Mouse (Mus musculus) right cerebral cortex, postnatal 10 days (tissue): ENCODE measurements around the gene Fgf11.

ENCODE experiments used
- DNase-seq, 2 experiments: peaks; one replicate each; pipeline ENCODE4 v3.0.0; 2021; ENCODE audit warnings: low spot score in 2 of 2

Fgf11 gene

DNA sequence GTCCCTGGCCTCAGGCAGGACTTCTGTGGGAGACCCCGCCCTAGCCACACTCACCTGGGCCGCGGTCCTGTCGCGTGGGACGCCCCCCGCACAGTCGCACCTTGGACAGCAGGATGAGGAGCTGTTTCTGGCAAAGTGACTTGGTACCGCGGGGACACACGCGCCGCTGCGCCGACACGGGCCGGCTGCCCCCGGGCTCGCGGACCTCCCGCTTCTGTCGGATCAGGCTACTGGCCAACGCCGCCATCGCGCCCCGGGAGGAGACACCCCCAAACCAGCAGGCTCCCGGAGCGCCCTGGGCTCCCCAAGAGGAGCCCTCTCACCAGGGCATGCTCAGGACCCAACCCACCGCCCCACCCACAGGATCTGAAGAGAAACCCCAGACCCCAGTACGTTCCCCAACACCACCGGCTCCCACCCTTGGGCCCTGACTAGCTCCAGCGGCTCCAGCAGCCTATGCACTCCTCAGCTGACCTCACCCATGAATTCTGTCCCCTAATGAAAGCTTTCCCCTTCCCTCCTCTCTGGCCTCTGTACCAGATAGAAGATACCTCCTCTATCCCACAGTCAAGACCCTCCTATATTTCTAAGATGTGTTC lies at the start of gene Fgf11:
Gene Fgf11, minus strand, starts transcription at position 479 of the 599 bp plus-strand sequence.
- peak in 1 of 2 experiments; percentile 41 for DNase-seq

DNA sequence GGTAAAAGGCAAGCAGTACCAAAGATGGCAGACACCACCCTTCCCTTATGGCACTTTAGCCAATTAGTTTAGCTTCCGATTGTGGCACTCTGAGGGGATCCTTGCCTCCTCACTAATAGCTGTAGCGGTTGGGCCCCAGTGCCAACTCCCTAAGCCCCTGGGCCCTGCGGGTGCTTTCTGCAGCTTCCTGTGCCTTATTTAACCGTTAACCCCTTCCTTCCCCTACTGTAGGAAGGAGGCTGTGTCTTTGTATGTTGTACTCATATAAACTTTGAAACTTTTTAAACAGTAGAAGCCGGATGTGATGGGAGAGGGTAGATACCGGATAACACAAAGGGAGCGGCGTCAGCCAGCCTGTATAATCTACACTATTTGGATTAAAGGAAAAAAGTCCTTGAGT lies 49.1 kb upstream of the Fgf11 start:
- no peak for DNase-seq

- DNase-seq: no peak
These were observed 48.2 kb upstream of the Fgf11 start for GRCm38 (mm10) chr11:69849884-69850283.

GRCm38 (mm10) chr11:69849128-69849527 lies 47.5 kb upstream of the Fgf11 start:
- no peak for DNase-seq

- DNase-seq: peak in 1 of 2 experiments; percentile 33
These were observed 46.4 kb upstream of the Fgf11 start for GRCm38 (mm10) chr11:69848021-69848420.

DNA sequence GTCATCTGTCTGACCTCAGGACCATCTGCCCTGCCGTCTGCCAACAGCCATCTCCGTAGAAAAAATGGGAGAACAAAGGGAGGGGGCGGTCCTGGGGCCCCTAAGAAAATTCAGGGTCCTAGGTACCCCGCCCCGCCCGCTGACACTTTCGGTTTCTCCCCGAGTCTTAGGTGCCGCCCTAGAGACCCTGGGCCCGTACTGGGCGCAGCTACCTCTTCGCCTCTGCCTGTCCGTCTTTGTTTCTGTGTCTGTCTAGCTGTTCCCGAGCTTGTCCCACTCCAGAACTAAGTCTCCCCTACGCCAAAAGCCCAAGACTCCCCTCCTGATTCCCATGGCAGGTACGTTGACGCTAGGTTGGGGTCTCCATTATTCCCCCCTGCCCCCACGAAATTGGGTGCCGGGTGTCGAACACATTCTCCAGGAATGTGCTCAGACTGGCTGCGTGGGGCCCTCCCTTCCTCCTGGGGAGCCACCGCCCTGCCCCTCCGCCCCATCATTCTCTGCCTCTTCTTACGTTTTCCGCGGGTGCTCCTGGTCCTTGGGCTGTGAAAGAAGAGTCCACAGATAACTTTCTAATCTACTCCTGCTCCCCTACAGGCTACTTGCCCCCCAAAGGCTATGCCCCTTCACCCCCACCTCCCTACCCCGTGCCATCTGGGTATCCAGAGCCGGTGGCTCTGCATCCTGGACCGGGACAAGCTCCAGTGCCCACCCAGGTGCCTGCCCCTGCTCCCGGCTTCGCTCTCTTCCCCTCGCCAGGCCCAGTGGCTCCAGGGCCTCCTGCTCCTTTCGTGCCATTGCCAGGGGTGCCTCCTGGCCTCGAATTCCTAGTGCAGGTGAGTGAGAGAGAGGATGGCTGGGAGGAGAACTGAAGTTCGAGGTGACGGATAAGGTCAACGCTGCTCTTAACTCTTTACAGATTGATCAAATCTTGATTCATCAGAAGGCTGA lies 45.4 kb upstream of the Fgf11 start:
- peak in 1 of 2 experiments; percentile 33 for DNase-seq

GRCm38 (mm10) chr11:69846198-69846680 lies 44.6 kb upstream of the Fgf11 start, which contains the start of gene Plscr3:
Gene Plscr3 (plus strand): TSS chr11:69846376.
- DNase-seq: peak; percentile 91 to 92

DNA sequence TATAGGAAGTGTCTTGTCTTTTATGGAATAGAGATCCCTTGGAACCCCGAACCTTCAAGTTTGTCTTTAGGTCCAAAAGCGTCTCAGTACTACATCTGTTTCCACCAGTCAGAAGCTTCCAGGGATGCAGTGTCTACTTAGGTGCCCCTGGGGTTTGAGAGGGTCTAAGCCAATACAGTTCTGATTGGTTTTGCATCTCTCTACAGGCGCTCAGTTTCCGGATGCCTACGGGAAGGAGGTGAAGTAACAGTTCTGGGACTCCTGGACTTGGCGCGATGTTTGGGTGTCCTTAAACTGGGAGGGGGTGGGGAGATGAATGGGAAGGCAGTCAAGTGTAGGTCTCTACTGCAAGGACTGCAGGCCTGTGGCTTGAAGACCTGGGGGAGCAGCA lies 37.1 kb upstream of the Fgf11 start:
- no peak for DNase-seq

DNA sequence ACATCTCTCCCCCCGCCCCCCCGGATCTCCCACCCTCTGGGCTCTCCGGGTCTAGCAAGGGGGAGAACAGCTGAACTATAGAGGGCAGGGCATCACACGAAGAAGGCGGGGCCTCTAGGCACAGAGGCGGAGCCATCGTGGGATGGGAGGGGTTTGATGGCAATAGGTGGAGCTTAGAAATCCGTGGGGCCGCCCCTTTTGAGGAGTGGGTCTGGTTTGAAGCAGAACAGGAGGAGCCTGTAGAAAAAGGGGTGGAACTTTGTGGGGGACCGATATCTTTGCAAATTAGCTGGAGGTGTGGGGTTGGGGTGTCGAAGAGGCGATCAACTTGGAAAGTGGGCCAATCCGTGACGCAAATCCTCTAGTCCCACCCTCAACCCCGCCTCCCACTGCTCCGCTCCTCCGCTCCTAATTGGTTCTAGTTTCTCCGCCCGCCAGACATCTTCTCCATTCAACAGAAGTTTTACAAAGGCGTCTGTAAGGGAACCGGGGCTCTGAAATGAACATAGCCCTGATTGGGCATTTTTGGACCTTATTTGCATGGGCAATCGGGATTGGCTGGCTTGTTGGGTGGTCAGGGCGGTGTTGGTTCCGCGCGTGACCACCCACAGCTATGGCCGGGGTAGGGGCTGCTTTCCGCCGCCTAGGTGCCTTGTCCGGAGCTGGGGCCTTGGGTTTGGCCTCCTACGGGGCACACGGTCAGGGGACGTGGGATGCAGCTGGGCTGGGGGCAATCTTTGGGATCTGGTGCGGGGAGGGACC lies 36.5 kb upstream of the Fgf11 start, which contains the start of gene Tmem256:
Gene Tmem256, plus strand, starts transcription at position 563 of the 762 bp plus-strand sequence.
- peak; percentile 98 to 99 for DNase-seq

- no peak for DNase-seq
These were observed 35.9 kb upstream of the Fgf11 start, which contains the start of gene Nlgn2 for GRCm38 (mm10) chr11:69837604-69837951. Gene Nlgn2 (minus strand): TSS chr11:69837784.

DNA sequence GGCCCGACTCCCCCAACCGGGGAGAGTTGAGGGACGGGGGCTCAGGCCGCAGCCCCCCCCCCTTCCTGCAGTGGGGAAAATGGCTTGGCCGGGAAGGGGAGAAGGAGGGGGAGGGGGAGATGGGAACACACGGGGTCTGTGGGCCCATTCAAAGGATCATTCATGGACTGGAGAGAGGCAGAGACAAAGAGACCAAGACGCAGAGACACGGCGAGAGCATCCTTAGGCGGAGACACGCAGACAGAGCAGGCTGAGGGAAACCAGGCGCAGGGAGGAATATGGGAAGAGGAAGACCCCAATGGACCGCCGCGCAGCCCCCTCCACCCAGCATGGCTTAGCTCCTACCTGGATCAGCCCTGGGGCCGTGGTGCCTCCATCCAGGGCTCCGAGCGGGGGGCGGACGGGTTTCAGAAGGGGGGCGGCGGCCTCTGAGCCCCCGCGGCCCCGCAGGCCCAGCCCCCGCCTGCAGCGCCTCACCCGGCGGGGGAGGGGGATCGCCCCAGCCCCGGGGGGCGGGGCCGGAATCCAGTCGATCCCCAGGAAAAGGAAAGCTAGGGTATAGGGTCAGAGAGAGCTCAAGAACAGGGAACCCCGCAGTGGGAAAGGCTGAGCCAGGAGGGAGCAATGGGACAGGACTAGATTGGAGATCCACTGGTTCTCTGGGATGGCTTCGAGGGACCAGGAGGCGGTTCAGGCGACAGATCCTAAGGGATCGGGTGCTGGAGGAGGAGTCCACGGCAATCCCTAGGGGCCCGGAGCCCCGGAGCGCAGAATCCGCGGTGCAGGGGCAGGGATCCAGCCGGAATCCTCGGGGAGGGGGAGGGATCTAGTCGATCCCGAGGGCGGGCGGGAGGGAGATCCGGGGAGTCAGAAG lies 35.3 kb upstream of the Fgf11 start:
- peak; percentile 62 to 71 for DNase-seq

GRCm38 (mm10) chr11:69835966-69836335 lies 34.3 kb upstream of the Fgf11 start:
- no peak for DNase-seq

DNA sequence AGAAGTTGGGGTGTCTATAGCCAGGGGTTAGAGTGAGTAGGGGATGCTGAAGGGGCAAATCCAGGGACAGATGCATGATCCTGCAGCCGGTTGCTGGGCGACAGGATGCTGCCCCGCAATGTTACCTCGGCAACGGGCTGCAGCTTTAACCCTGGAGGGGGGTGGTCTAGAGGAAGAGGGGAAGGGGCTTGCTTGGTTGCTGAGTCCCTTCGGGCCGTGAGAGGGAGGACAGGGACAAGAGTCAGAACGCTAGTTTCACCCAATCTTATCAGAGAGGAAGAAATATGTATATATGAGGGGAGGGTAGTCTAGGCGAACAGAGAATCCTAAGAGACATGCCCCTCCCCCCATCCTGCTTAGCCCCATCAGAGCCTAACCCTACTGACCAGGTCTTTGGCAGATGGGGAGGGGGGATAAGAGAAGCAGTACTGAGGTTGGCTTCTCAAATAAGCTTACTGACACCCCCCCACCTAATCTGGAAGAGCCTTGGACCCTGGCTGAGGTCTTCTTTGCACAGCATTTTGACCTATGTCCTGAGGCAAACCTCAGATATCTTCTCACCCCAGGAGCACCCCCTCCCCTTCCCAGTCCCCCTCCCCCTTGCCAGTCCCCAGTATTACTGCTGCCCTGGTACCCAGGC lies 33.8 kb upstream of the Fgf11 start:
- no peak for DNase-seq

DNA sequence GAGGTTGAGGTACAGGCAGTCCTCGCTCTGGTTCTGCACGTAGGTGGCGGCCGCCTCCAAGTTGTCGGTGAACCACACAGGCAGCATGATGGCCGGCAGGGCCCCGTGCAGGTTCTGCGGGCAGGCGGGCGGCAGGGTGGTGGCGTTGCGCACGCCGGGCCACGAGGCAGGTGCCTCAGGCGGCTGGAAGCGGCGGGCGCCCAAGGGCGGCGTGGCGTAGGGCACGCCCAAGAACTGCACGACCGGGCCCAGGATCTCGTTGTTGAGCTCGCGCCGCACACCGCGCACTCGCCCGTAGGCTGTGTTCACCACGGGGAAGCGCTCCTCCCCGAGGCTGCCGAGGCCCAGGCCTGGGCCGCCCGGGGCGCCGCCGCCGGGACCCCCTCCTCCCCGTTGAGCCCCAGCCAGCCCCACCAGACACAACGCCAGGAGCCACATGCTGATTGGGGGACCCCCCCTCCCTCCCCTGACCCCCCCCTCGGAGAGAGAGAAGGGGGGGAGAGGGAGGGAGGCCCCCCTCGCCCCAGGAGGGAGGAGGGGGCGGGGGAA lies 32.4 kb upstream of the Fgf11 start:
- DNase-seq: no peak

- DNase-seq: no peak
These were observed 31.9 kb upstream of the Fgf11 start for GRCm38 (mm10) chr11:69833554-69833953.

- peak in 1 of 2 experiments; percentile 26 for DNase-seq
These were observed 27.2 kb upstream of the Fgf11 start for GRCm38 (mm10) chr11:69828832-69829231.

DNA sequence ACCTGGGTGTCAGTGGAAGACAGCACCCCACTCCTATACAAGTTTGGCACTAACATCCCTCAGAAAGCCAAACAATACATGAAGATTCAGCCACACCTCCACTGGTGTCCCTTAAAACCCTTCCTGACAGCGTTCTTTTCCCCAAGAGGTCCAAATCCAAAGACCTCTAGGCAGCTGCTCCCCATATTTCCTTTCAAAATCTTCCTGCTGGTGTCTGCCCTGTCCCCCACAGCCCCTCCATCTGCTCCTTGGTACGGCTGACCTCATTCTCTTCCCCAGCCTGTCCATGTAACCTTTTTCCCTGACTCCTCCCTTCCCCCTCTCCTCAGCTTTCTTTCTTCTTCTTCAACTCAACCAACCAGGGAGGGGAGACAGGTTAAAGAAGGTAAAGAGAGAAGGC lies 21.8 kb upstream of the Fgf11 start:
- DNase-seq: no peak

DNA sequence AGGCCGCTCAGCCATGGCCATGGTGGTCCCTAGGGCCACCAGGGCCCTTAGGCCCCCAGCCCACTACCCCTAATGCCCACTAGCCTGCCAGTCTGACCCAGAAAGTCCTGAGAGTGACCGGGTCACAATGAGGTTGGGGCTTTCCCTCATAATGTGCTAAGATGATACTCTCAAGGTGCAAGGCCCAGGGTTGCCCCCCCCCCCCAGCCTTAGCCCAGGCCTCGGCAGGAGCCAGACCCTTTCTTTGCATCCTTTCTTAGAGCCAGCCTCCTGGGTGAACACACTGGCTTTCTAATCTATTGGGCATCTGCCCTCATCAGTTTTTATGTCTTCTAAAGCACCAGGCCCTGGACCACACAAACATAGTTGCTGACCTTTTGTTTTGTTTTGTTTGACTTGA lies 20.4 kb upstream of the Fgf11 start, which contains the start of gene Spem1:
Gene Spem1, minus strand, starts transcription at position 101 of the 400 bp plus-strand sequence.
- DNase-seq: no peak

DNA sequence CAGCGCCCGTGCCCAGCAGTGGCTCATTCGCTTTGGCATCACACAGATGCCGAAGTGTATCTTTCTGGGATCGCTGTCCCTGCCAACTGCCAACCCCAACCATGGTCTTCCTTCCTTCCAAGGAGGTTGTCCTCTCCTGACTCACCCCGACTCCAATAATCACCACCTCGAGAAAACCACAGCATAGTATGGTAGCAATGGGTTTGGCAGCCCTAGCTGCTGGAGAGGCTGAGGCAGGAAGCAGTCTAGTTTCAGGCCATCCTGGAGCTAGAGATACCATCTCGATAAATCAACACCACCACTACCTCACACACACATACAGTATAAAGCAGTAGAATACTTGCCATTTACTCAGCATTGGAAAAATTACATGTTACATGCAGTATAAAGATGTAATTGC lies 17.2 kb upstream of the Fgf11 start:
- DNase-seq: no peak

GRCm38 (mm10) chr11:69818365-69818764 lies 16.7 kb upstream of the Fgf11 start, which contains the start of gene Spem2:
Gene Spem2 (minus strand): TSS chr11:69818465.
- no peak for DNase-seq
